Mouse (Mus musculus) frontal cortex, postnatal 10 days (tissue): ENCODE measurements around the gene Gm20388.
"Not testable (repeated sequence)": the region's sequence is repeated elsewhere in the genome, so short reads cannot be mapped to it uniquely, and the experiment has no call there.

ENCODE experiments used
- DNase-seq, 2 experiments: peaks; one replicate each; pipeline ENCODE4 v3.0.0; 2022; ENCODE audit warnings: low spot score in 2 of 2, mixed read lengths in 1 of 2

Gm20388 gene

DNA sequence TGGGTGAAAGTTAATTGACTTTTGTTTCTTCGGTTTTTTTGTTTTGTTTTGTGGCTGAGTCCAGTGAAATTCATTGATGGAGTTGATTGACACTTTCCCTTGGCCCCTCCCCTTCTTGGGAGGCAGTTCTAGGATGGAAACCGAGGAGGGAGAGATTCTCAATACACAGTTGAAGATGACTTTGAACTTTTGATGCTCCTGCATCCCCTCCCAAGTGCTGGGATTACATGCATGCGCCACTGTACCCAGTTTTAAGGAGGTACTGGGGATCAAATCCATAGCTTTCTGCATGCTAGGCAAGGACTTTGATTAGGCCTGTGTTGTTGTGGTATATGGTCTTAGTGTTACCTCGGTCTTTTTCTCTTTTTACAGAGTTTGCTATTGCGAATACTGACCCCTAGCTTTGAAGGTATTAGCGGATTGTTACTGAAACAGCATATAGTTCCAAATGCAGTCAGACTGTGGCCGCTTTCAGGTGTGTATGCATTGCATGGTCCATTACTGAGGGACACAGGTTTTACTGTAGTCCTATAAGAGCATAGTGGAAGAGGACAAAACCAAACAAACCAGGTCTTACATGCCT, 3155.6 kb downstream of the Gm20388 start:
- no peak for DNase-seq

DNA sequence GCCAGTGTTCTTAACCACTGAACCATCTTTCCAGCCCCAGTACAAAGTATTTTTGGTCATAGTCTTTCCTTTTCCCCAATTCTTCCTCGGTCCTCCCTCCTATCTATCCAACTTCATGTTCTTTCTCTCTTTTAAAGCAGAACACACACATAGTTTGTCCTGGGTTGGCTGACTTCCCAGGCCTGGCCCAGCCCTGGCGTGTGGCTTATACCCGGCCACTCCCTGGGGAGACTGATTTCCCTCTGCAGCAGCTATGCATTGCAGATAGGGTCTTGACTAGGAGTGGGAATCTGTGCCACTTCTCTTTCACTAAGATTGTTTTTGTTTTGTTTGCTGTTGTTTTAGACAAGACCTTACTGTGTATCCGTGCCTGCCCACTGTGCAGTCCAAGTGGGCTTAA, 3160.5 kb downstream of the Gm20388 start:
- no peak for DNase-seq

GRCm38 (mm10) chr8:123077213-123077612, 3166.6 kb downstream of the Gm20388 start:
- no peak for DNase-seq

DNA sequence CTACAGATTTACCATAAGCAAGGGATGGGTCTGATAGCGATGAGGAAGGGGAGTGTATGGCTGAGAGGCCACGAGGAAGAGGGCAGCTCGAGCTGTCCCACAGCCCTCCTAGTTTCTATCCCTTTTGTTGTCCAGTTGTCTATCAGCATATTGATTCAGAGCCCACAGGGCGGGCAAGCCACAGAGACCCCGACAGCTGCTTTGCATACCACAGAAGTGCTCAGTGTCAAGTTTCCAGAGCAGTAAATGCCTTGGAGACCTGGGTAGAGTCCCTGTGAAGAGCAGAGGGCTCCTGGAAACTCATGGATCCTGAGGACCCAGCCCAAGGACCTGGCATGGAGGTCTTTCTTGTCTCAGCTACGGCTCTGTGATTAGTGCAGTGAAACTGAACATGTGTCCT, 3172.4 kb downstream of the Gm20388 start:
- DNase-seq = no peak

- peak; percentile 37 to 65 for DNase-seq
Observed at GRCm38 (mm10) chr8:123083610-123084009, 3173.0 kb downstream of the Gm20388 start.

DNA sequence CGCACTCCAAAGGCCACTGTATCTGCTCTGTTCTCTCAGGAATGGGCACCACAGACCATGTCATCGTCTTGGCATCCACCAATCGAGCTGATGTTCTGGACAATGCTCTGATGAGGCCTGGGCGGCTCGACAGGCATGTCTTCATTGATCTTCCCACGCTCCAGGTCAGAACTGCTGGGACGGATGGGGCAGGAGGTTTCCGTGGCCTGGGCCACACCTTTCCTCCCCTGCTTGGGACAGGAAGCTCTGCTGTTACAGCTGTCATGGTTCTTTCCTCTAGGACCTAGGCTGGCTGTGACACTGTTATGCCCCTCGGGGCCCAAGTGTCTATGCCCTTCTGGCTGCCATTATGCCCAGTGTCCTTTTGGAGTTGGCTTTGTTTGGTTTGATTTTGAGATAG, 3176.6 kb downstream of the Gm20388 start:
- no peak for DNase-seq

GRCm38 (mm10) chr8:123097216-123097615, 3186.6 kb downstream of the Gm20388 start:
- peak; percentile 37 to 44 for DNase-seq

GRCm38 (mm10) chr8:123097786-123098584, 3187.3 kb downstream of the Gm20388 start:
- DNase-seq = peak; percentile 38 to 44

GRCm38 (mm10) chr8:123100288-123100687, 3189.6 kb downstream of the Gm20388 start:
- DNase-seq = no peak

DNA sequence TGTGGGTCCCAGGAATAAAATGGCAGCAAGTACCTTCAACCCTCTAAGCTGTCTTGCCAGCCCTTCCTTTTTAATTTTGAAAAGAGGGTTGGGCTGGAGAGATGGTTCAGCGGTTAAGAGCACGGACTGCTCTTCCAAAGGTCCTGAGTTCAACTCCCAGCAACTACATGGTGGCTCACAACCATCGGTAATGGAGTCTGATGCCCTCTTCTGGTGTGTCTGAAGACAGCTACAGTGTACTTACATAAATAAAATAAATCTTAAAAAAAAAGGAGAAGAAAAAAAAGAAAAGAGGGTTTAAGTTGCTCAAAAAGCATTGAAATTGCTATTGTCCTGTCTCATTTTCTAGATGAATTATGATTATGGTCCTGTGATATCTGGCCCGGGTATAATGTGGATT, 3190.6 kb downstream of the Gm20388 start:
- no peak for DNase-seq

DNA sequence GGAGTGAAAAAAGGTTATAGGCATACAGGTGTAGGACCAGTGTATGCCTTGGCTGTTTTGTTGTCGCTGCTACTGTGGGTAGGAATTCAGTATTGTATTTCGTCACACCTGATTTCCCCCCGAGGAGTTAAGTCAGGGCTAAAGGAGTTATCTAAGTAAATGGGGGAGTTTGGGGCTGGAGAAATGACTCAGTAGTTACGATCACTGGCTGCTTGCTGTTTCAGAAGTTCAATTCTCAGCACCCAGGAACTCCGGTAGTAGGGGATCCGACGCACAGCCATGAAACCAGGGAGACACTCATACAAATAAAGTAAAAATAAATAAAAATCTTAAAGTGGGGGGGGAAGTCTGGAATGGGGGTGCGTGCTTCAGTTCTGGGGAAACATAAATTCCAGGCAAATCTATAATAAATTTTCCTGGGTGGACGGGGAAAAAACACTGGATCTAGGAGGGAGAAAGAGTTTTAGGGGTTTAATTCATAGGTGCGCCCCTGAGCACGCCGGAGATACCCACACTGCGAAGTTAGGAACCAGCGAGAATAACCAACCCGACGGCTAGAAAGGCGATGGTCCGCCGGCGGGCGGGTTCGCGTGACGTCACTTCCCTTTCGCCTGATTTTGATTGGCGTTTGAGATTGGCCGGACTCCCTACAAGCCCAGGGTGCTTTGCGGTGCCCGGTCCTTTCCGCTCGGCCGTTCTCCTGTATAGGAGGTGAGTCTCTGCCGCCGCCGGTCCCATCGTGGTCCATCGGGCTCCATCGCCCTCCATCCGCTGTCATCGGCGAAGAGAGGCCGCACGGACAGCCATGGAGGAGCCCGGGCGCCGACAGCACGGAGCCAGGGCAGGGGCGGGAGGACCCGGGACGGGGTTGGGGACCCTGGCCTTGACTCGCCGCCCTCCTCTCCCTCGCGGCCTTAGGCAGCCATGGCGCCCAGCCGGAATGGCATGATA, 3191.4 kb downstream of the Gm20388 start, which contains the start of gene Rpl13:
Rpl13 (plus strand) TSS at position 616 of the 951 bp plus-strand sequence.
- peak; percentile 94 to 98 for DNase-seq

DNA sequence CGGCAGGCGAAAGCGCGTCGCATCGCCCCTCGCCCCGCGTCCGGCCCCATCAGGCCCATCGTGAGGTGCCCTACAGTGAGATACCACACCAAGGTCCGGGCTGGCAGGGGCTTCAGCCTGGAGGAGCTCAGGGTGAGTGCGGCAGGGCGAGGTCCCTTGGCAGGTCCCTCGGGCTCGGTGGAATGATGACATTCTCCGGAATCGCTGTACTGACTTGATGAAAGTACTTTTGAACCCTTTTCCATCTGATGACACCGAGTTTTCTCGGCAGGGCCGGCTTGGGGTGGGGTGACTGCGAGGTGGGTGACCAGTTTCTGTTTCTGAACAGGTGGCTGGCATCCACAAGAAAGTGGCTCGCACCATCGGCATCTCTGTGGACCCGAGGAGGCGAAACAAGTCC, 3192.2 kb downstream of the Gm20388 start:
- DNase-seq = not testable (repeated sequence)

- DNase-seq = no peak
Observed at GRCm38 (mm10) chr8:123103285-123103684, 3192.6 kb downstream of the Gm20388 start.

GRCm38 (mm10) chr8:123104046-123104767, 3193.6 kb downstream of the Gm20388 start:
- no peak for DNase-seq

DNA sequence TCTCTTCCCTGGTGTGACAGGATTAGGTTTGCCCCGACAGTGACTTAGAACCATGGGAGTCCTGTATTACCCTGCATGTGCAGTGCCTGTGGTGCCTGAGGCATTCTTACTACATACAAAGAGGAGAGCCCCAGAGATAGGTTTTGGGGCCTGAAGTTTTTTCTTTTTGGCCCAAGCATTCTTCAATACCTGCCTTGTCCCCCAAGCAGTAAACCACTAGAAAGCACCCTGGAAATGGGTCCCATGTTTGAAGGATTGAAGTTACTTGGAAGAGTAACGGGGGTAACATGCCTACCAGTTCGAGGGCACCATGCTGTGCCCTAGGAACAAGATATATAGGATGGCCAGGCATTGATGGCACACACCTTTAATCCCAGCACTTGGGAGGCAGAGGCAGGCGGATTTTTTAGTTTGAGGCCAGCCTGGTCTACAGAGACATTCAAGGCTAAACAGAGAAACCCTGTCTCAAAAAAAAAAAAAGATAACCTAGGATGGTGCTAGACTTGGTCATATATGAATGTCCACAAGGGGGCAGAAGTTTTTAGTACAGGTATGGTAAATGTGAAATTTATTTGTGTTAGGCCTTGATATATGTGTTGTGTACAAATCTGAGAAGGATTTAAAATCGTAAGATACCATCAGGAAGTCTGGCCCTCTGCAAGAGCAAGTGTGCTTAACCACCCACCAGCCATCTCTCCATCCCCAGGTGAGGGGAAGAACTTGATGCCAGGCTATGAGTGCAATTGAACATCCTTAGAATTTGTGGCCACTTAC, 3195.1 kb downstream of the Gm20388 start:
- no peak for DNase-seq

DNA sequence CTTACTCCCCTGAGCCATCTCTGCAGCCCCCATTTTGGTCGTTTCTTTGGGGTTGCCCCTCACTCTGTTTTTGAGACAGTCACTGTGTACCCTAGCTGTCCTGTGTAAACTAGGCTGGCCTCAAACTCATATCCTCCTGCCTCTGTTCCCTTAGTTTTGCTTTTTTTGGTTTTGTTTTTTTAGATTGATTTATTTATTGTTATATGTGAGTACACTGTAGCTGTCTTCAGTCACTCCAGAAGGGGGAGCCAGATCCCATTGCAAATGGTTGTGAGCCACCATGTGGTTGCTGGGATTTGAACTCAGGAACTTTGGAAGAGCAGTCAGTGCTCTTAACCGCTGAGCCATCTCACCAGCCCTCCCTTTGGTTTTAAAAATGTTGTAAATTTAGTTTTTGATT, 3195.9 kb downstream of the Gm20388 start:
- DNase-seq = no peak

- DNase-seq = no peak
Observed at GRCm38 (mm10) chr8:123108010-123108409, 3197.4 kb downstream of the Gm20388 start.

- DNase-seq = no peak
Observed at GRCm38 (mm10) chr8:123108953-123109352, 3198.3 kb downstream of the Gm20388 start.

GRCm38 (mm10) chr8:123110649-123111048, 3200.0 kb downstream of the Gm20388 start:
- DNase-seq = no peak

- no peak for DNase-seq
Observed at GRCm38 (mm10) chr8:123112892-123113291, 3202.3 kb downstream of the Gm20388 start.
